Mouse (Mus musculus) heart, adult 9 months (tissue): ENCODE data around the gene Acsm4.
"Not testable (repeated sequence)": the region's sequence is repeated elsewhere in the genome, so short reads cannot be mapped to it uniquely, and the experiment has no call there.

Source experiments
- DNase-seq, 2 experiments: peaks; one replicate each; pipeline ENCODE4 v3.0.0; 2022; ENCODE audit warnings: low spot score in 2 of 2

Acsm4 gene

GRCm38 (mm10) chr7:119689726-119690125, at the start of gene Acsm4:
TSS of gene Acsm4 (plus strand) at chr7:119690026.
- DNase-seq = no peak

- DNase-seq = no peak
Measured at GRCm38 (mm10) chr7:119642307-119642706, 47.5 kb upstream of the Acsm4 start.

DNA sequence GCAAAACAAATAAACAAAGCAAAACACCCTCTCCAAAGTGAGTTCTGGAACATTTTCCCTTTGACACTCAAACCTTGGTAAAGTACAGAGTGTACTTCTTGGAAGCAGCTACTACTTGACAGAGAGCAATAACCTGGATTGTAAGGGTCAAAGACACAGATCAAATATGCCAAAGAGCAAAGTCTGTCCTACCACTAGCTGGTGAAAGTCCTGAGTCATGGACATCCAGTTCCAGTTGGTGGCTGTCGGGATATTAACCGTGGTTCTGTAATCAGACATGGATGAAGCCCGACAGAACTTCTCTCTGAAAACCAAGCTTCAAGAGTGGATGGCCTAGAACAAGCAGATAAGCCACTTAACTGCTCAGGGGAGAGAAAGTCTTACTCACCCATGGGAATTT, 21.9 kb upstream of the Acsm4 start:
- no peak for DNase-seq

DNA sequence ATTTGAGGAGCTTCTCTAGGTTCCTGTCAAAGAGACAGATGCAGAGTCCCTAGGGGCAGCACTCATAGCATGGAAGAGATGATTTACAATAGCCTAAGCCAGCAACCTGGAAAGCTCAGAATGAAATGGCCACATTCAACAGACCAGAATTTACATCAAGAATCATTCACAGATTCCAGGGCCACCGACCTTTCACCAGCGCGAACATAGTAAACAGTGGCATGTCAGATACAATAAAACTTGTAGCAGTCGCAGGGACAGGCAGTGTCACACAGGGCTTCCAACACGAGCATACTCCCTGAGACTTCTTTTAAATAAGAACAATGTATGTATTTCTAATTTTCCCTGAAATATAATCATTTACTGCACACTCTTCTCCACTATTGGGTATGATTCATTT, 19.4 kb upstream of the Acsm4 start:
- no peak for DNase-seq

- no peak for DNase-seq
Measured at GRCm38 (mm10) chr7:119670925-119671324, 18.9 kb upstream of the Acsm4 start.

DNA sequence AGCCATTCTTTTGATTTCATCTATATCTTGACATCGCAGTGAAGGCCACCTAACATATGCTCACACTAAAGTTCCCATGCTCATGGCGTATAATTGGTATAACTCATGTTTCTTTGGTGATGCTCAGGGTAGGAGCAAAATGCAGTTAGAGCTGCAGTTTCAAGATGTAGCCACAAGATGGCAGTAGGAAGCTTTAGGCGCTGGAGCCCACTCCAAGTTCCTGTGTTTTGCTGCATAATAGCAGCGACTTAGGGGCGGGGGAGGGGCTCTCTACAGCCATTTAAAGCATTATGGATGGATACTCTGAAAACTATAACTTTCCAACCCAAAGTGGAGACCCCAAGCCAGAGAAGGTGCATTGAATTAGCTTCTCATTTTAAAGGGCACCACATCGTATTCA, 16.4 kb upstream of the Acsm4 start:
- no peak for DNase-seq

GRCm38 (mm10) chr7:119680107-119680506, 9.7 kb upstream of the Acsm4 start:
- DNase-seq = no peak

DNA sequence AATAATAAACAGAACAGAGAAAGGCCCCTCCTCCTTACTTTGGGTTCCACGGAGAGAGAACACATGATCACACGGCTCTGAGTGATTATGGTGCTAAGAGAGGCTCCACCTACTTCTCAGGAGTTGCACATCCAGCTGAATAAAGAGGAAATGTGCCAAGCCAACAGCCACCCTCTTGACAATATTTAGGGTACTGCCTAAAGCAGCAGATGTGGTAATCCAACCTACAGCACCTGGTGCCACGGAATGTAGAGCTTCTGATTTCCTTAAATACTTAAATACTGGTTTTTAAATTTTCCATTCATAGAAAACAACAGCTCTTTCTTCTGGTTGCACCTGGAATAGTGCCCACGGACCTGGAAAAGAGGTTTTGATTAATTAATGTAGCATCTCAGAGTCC, 7.1 kb upstream of the Acsm4 start:
- DNase-seq = no peak

DNA sequence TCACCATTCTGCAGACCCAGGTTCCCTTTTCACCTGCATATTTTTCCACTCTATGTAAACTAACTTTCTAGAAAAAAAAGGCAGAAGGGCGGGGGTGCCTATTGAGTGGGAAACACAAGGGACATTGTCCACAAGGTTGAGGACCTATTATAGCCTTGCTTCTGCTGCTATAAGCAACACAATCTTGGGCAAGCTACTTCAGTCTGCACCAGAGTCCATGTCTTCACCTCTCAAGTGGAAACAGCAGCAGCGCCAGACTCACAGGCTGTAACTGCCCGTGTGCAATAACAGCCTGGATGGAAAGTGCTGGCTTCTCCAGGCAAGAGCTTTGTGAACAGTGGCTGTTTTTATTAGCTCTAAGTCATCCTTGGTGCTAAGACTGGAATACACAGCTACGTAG, 2.5 kb downstream of the Acsm4 start:
- no peak for DNase-seq

DNA sequence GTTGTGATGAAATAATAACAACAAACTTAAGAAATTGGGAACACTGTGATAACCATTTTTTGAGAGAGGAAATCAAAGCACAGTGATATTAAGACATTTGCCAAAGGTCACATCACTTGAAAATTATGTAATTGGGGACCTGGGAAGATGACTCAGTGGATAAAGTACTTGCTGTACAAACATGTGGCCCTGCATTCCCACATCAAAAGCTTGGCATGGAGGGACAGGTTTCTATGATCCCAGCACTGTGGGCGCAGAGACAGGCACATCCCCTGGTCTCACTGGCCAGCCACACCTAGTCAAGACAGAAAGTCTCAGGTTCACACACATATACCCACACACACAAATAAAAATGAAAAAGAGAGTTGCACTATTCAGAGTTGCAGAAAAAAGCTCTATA, 5.1 kb downstream of the Acsm4 start:
- DNase-seq = no peak

DNA sequence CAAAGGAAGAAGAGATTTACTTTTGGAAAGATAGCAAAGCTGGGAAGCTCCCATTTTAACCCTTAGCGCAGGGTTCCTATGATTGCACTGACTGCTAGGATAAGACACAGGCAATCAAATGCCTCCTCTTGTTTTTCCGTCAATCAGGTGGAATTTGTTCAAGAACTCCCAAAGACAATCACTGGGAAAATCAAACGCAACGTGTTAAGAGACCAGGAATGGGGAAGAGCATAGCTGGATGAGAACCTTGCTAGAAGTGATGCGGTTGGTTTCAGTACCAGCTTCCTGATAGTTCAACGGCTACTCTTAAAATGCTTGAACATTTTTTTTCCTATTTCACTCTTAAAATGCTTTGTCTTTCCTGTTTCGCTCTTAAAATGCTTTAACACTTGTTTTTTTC, 24.3 kb downstream of the Acsm4 start:
- DNase-seq = no peak

DNA sequence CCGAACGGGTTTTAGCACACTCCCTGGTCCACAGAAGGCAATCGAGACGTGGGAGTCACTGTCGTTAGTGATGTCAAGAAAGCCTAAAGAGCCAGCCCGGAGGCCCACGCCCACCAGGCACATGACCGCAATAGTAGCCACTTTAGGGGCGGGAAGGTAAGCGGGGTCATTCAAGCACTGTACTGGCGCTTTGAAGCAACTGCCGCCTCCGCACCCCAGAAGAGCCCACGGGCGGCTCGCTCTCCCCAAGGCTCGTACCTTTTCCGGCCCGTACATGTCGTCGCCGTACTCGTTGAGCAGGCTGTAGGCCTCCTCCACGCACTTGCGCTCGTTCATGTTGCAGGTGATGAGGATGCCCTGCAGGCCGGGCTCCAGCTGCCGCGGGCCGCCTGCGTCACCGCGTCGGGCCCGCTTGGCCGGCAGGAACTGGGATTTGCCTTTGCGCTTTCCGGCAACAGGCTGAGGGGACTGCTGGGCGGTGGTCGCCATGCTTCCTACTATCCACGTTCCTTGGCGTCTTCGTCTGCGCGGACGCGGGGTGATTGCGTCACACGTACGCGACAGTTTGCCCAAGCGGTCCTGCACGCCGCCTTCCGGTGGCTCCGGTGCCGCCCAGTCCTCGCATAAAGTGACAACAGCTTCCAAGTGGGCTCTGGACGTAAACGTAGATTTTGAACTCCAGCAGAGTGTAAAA, 30.6 kb downstream of the Acsm4 start, which contains the start of gene Thumpd1:
Gene Thumpd1 (minus strand): TSS at position 546 of the 694 bp plus-strand sequence.
- peak; percentile 80 to 87 for DNase-seq

DNA sequence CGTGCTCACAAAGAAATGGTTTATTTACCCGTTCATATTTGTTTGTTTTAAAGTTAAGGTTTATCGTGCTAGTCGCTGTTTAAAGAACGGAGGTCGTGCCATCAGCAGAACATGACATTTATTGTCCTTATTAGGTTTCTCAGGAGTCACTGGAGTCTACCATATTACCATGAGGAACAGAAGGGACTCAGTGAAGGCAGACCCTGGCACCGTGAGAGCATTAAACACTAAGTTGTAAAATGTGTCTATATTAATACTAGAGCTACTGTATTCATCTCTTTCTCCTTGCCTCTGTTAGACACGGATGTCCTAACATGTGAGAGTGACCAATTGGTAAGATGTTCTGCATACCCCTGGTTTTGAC, 31.1 kb downstream of the Acsm4 start:
- DNase-seq = no peak

GRCm38 (mm10) chr7:119727621-119728020, 37.8 kb downstream of the Acsm4 start:
- DNase-seq = no peak

- DNase-seq = not testable (repeated sequence)
Measured at GRCm38 (mm10) chr7:119731262-119731661, 41.4 kb downstream of the Acsm4 start.

DNA sequence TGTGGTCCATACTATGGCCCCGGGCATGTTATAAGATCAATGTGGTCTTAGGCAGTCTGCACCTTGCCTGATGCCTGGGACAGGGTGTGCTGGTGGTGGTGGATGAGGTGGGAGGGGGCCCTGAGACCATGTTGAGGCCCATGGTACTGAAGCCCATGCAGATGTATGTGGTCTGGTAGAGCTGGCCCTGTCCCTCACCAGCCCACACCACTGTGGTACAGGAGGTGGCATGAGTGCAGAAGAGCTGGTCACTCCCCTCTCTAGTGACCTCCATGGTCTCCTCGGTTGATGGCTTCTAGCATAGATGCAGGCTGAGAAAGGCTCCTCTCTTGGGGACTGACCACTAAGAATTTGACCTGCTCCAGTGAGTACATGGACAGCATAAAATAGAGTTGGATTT, 49.1 kb downstream of the Acsm4 start:
- DNase-seq = no peak

DNA sequence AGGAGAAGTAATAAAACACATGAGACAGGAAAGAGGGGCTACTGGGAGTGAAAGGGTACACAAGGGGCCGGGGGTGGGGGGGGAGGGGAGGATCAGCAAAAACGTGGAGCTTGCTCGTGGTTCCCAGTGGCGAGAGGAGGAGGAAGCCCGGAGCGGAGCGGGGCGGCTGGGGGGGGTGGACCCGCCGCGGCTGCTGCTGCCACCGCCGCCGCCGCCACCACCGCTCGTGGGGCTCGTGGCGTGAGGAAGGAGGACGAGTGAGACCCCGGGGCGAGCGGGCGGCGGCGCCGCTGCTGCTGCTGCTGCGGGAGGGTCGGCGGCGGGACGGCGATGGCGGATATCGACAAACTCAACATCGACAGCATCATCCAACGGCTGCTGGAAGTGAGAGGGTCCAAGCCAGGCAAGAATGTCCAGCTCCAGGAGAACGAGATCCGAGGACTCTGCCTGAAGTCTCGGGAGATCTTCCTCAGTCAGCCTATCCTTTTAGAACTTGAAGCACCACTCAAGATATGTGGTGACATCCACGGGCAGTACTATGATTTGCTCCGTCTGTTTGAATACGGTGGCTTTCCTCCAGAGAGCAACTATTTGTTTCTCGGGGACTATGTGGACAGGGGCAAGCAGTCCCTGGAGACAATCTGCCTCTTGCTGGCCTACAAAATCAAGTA, 50.1 kb downstream of the Acsm4 start:
- not testable (repeated sequence) for DNase-seq

GRCm38 (mm10) chr7:119744321-119744720, 54.5 kb downstream of the Acsm4 start:
- no peak for DNase-seq

- no peak for DNase-seq
Measured at GRCm38 (mm10) chr7:119745869-119746268, 56.0 kb downstream of the Acsm4 start.

- no peak for DNase-seq
Measured at GRCm38 (mm10) chr7:119748761-119749160, 58.9 kb downstream of the Acsm4 start.

GRCm38 (mm10) chr7:119749942-119750341, 60.1 kb downstream of the Acsm4 start:
- DNase-seq = no peak

DNA sequence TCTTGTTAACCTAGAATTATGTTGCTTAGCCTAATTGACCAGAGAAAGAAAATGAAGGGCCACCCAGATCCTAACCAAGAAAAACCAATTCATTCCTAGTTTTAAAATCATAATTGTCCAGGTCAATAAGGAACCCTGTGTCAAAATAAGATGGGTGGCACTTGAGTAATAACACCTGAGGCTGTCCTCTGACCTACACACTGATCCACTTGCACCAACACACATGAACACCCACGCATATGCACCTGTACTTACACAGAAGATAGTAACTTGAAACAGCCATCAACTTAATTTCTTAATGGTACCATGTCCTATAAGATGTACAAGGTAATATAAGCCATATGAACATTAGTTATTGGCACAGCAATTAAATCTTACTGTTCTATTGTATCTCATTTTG, 63.9 kb downstream of the Acsm4 start:
- no peak for DNase-seq

- DNase-seq = no peak
Measured at GRCm38 (mm10) chr7:119760527-119760951, 70.7 kb downstream of the Acsm4 start, which contains the start of gene Acsm3. TSS of gene Acsm3 (plus strand) at chr7:119760923.
